Mouse (Mus musculus): ENCODE measurements around the gene Kcne3.

GRCm38 (mm10) chr7:100231661-100232060 lies 55.4 kb downstream of the Kcne3 start:
- no peak for TF ChIP-seq ZC3H11A (IDR thresholded peaks at IDR 0.05; ENCODE audit: borderline replicate concordance, low read depth, low read length)
- TF ChIP-seq ZNF384 (IDR thresholded peaks at IDR 0.05; ENCODE audit: low read depth, low read length), result no peak
- no peak for TF ChIP-seq CHD2 (IDR thresholded peaks at IDR 0.05; ENCODE audit: low read depth, low read length)

Measured in ES-E14 (cell line).